Mouse (Mus musculus): ENCODE measurements at regions not wholly inside any gene's neighbourhood (a gene's known extent, or its start where the extent isn't known, plus 50 kb on each side); places are given as distances from the start of the nearest gene placed in this dataset.
"Not testable (repeated sequence)": the region's sequence is repeated elsewhere in the genome, so short reads cannot be mapped to it uniquely, and the experiment has no call there.

GRCm38 (mm10) chr7:138758386-138758785 lies 87.5 kb upstream of the Ppp2r2d start:
- Histone ChIP-seq H3K27ac (replicated peaks) (no peak overlapping the region), H3K36me3 (replicated peaks) (no peaks in the 10 kb centered on the region), H3K4me3 (no peak overlapping the region), H3K27me3 (replicated peaks; ENCODE audit: low read depth, poor library complexity, severe bottlenecking) (no peaks in the 10 kb centered on the region), H3K4me1 (no peaks in the 10 kb centered on the region), H3K9me3 (no peaks in the 10 kb centered on the region)
- no peak for DNase-seq (ENCODE audit: low spot score)
- WGBS: 79% methylated on average over 1 of the region's 1 CpGs

DNA sequence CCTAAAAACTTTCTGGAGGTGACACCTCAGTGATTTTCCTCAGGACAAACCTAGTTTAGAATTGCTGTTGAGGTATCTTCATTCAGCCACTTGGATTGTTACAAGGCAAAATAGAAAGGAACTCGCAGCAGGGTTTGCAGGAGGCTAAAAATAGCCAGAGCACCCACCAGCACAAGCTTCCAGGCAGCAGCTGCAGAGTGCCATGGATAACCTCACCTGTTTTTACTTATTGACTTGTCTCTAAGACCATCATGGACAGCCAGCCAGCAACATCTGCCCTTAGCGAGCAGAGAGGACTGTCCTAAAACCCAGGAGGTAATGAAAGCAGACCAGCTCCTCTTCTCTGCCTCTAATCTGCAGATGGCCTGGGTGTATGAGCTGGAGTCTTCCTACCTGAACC lies 97.4 kb upstream of the Ppp2r2d start:
- no peaks in the 10 kb centered on the region for H3K36me3 ChIP-seq (replicated peaks)
- DNase-seq (ENCODE audit: low spot score): no peak
- no peaks in the 10 kb centered on the region for H3K27me3 ChIP-seq (replicated peaks; ENCODE audit: low read depth, poor library complexity, severe bottlenecking)
- no peak overlapping the region for H3K4me3 ChIP-seq
- WGBS: 81% methylated on average over 2 of the region's 2 CpGs
- H3K9me3 ChIP-seq: no peaks in the 10 kb centered on the region
- H3K27ac ChIP-seq (replicated peaks): no peak overlapping the region
- peaks cover 5% of the 10 kb centered on the region; the same call in 1 of the 2 replicates for H3K4me1 ChIP-seq

DNA sequence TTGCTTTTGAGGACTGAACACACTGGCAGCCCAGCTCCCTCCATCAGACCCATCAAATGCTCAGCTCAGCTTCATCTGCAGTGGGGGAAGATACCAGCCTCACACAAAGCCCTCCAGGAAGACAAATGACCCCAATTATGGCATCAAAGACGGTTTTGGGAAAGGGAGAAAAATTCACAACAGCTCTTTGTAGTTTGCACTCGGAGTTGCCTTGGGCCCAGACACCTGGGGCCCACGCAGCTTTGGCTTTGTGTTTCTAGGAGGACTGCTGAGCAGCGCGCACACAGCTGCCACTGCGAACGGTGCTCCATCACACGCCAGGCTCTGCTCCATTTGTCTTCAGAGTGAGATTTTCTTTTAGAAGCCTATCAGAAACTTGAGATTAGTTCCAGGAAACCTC lies 99.3 kb upstream of the Ppp2r2d start:
- Histone ChIP-seq H3K4me3 (no peak overlapping the region), H3K27me3 (replicated peaks; ENCODE audit: low read depth, poor library complexity, severe bottlenecking) (no peaks in the 10 kb centered on the region), H3K27ac (replicated peaks) (no peak overlapping the region), H3K36me3 (replicated peaks) (no peaks in the 10 kb centered on the region), H3K9me3 (no peaks in the 10 kb centered on the region), H3K4me1 (peaks cover 5% of the 10 kb centered on the region; the same call in 1 of the 2 replicates)
- 65% methylated on average over 8 of the region's 8 CpGs for WGBS
- peak; percentile 23 for DNase-seq (ENCODE audit: low spot score)

- no peaks in the 10 kb centered on the region for H3K9me3 ChIP-seq
- 90% methylated on average over 4 of the region's 4 CpGs for WGBS
- no peak for DNase-seq (ENCODE audit: low spot score)
- no peaks in the 10 kb centered on the region for H3K36me3 ChIP-seq (replicated peaks)
- H3K27me3 ChIP-seq (replicated peaks; ENCODE audit: low read depth, poor library complexity, severe bottlenecking): no peaks in the 10 kb centered on the region
- H3K4me3 ChIP-seq: no peak overlapping the region
- H3K4me1 ChIP-seq: peaks cover 5% of the 10 kb centered on the region; the same call in 1 of the 2 replicates
- no peak overlapping the region for H3K27ac ChIP-seq (replicated peaks)
Measured at GRCm38 (mm10) chr7:138742516-138742845, 103.4 kb upstream of the Ppp2r2d start.

- Histone ChIP-seq H3K4me1 (peaks cover 5% of the 10 kb centered on the region; the same call in 1 of the 2 replicates), H3K4me3 (no peak overlapping the region), H3K36me3 (replicated peaks) (no peaks in the 10 kb centered on the region), H3K27me3 (replicated peaks; ENCODE audit: low read depth, poor library complexity, severe bottlenecking) (no peaks in the 10 kb centered on the region), H3K27ac (replicated peaks) (no peak overlapping the region), H3K9me3 (no peaks in the 10 kb centered on the region)
- no peak for DNase-seq (ENCODE audit: low spot score)
- WGBS: 83% methylated on average over 7 of the region's 7 CpGs
Measured at GRCm38 (mm10) chr7:138741816-138742515, 103.9 kb upstream of the Ppp2r2d start.

DNA sequence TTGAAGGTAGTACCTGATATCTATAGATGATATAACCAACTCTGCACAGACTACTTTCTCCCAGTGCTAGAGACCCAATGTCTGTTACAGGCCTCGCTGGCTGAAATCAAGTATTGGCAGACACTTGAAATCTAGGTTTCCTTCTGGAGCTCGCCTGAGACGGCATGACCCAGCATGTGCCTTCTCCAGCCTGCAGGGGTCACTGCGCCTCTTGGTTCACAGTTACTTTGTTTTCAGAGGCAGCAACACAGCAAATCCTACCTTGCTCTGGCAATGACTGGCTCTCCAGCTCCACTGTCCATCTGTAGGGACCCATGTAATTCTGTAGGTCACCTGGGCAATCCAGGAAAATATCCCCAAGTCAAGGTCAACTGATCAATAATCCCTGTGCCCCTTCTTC lies 111.6 kb upstream of the Ppp2r2d start:
- WGBS: 26% methylated on average over 4 of the region's 4 CpGs
- no peaks in the 10 kb centered on the region for H3K36me3 ChIP-seq (replicated peaks)
- no peaks in the 10 kb centered on the region for H3K9me3 ChIP-seq
- no peaks in the 10 kb centered on the region for H3K4me1 ChIP-seq
- peak; percentile 60 for DNase-seq (ENCODE audit: low spot score)
- H3K4me3 ChIP-seq: no peak overlapping the region
- no peak overlapping the region for H3K27ac ChIP-seq (replicated peaks)
- no peaks in the 10 kb centered on the region for H3K27me3 ChIP-seq (replicated peaks; ENCODE audit: low read depth, poor library complexity, severe bottlenecking)

DNA sequence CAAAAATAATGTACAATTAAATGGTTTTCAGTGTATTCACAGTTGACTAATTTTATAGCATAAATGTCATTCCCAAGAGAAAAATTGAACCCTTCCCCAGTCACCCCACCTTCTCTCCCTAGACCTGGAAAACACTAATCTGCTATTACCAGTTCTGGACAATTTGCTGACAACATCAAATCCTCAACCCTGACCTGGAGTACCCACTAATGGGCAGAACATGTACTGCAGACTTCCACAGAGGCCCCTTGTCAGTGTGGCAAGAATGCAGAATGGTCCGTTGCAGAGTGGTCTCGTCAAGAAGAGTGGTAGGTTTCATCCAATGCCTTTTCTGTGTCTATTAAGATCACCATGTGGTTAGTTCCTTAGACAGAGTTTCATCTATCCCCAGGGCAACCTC lies 121.0 kb upstream of the Ppp2r2d start:
- no peaks in the 10 kb centered on the region for H3K36me3 ChIP-seq (replicated peaks)
- H3K4me1 ChIP-seq: no peaks in the 10 kb centered on the region
- H3K4me3 ChIP-seq: no peak overlapping the region
- H3K9me3 ChIP-seq: no peaks in the 10 kb centered on the region
- no peak for DNase-seq (ENCODE audit: low spot score)
- H3K27me3 ChIP-seq (replicated peaks; ENCODE audit: low read depth, poor library complexity, severe bottlenecking): no peaks in the 10 kb centered on the region
- 91% methylated on average over 2 of the region's 2 CpGs for WGBS
- no peak overlapping the region for H3K27ac ChIP-seq (replicated peaks)

DNA sequence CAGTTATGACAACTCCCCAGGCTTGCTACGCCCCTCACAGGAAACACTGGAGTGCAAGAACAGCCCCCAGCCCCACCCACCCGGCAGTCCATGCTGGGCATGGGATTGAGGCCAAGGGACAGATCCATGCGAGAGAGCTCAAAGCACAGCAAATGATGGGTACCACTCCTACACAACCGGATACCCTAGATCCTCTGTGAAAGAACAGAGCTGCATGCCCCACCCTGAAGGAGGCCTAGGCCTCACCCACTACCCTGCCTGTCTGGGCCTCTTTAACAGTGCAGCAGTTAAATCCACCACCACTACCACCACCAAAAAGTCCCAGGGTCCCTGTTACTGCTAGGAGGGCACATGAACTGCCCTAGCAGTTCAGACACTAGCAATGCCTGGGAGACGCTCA lies 126.3 kb upstream of the Ppp2r2d start:
- Histone ChIP-seq H3K36me3 (replicated peaks) (no peaks in the 10 kb centered on the region), H3K27me3 (replicated peaks; ENCODE audit: low read depth, poor library complexity, severe bottlenecking) (no peaks in the 10 kb centered on the region), H3K4me3 (no peak overlapping the region), H3K27ac (replicated peaks) (no peak overlapping the region), H3K9me3 (no peaks in the 10 kb centered on the region), H3K4me1 (0 out of 2 replicates have a peak, but pooled peaks cover 2% of the 10 kb centered on the region)
- WGBS: 82% methylated on average over 5 of the region's 5 CpGs
- DNase-seq (ENCODE audit: low spot score): no peak

- 0 out of 2 replicates have a peak, but pooled peaks cover 2% of the 10 kb centered on the region for H3K4me1 ChIP-seq
- H3K27me3 ChIP-seq (replicated peaks; ENCODE audit: low read depth, poor library complexity, severe bottlenecking): no peaks in the 10 kb centered on the region
- H3K4me3 ChIP-seq: no peak overlapping the region
- DNase-seq (ENCODE audit: low spot score): no peak
- H3K27ac ChIP-seq (replicated peaks): no peak overlapping the region
- no peaks in the 10 kb centered on the region for H3K9me3 ChIP-seq
- H3K36me3 ChIP-seq (replicated peaks): no peaks in the 10 kb centered on the region
- WGBS: 64% methylated on average over 3 of the region's 3 CpGs
Measured at GRCm38 (mm10) chr7:138719115-138719514, 126.8 kb upstream of the Ppp2r2d start.

DNA sequence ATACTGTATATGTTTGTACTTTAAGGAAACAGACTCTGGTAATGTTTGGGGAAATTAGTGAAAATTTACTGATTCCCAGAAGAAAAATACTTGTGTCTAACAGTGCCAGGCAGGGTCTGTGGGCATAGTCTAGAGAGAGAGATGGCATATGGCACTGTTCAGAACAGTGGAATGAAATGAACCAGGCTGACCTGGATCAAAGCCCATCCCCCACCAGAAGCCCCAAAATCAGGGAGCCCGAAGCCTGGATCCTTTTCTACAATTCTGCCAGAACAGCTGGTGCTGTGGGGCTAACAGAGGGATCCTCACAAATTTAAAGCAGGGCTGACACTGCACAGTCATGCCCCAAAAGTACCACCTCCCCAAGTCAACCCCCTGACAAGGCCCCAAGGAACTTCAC lies 131.1 kb upstream of the Ppp2r2d start:
- H3K4me1 ChIP-seq: 0 out of 2 replicates have a peak, but pooled peaks cover 2% of the 10 kb centered on the region
- no peak for DNase-seq (ENCODE audit: low spot score)
- WGBS: 82% methylated on average over 1 of the region's 1 CpGs
- H3K4me3 ChIP-seq: no peak overlapping the region
- H3K36me3 ChIP-seq (replicated peaks): no peaks in the 10 kb centered on the region
- no peaks in the 10 kb centered on the region for H3K27me3 ChIP-seq (replicated peaks; ENCODE audit: low read depth, poor library complexity, severe bottlenecking)
- no peaks in the 10 kb centered on the region for H3K9me3 ChIP-seq
- no peak overlapping the region for H3K27ac ChIP-seq (replicated peaks)

DNA sequence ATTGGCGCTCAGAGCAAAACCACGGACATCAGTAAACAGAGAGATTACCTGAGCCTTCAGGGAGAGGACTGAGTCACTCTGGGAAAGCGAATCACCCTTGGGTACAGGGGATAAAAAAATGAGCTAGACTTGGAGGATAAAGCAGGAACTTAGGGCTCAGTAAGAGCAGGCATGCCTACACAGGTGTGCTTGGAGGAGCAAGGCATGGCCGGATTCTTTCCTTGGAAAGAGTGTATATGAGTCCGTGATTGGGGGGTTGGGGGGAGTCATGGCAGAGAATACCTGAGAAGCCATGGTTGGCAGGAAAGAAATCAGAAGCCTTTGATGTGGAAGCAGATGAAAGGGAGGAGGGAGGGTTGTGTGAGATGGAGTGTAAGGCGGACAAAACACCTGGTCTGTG lies 137.5 kb upstream of the Ppp2r2d start:
- H3K4me1 ChIP-seq: no peaks in the 10 kb centered on the region
- WGBS: 83% methylated on average over 6 of the region's 6 CpGs
- H3K4me3 ChIP-seq: no peak overlapping the region
- DNase-seq (ENCODE audit: low spot score): no peak
- no peak overlapping the region for H3K27ac ChIP-seq (replicated peaks)
- H3K9me3 ChIP-seq: no peaks in the 10 kb centered on the region
- H3K36me3 ChIP-seq (replicated peaks): no peaks in the 10 kb centered on the region
- H3K27me3 ChIP-seq (replicated peaks; ENCODE audit: low read depth, poor library complexity, severe bottlenecking): no peaks in the 10 kb centered on the region

DNA sequence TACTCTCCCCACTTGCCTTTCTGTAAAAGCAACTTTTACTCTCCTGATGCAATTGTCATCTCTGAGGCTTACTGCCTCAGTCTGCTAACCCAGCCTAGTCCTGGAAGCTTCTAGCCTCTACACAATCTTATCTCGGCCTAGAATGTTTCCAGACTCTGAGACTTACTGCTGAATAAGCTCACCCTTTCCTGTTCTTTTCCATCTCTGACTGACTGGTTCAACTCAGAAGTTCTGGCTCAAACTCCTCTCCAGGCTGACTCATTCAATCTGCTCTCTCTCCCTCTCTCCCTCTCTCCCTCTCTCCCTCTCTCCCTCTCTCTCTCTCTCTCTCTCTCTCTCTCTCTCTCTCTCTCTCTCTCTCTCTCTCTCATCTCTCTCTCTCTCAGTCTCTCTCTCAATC lies 146.3 kb upstream of the Ppp2r2d start:
- H3K27ac ChIP-seq (replicated peaks); H3K4me3 ChIP-seq: not testable (repeated sequence)
- WGBS: 80% methylated on average over 1 of the region's 1 CpGs

GRCm38 (mm10) chr7:138682161-138682560 lies 163.7 kb upstream of the Ppp2r2d start:
- H3K27me3 ChIP-seq (replicated peaks; ENCODE audit: low read depth, poor library complexity, severe bottlenecking): no peaks in the 10 kb centered on the region
- H3K9me3 ChIP-seq: no peaks in the 10 kb centered on the region
- no peaks in the 10 kb centered on the region for H3K36me3 ChIP-seq (replicated peaks)
- H3K4me1 ChIP-seq: no peaks in the 10 kb centered on the region
- WGBS: 87% methylated on average over 7 of the region's 7 CpGs
- DNase-seq (ENCODE audit: low spot score): no peak
- no peak overlapping the region for H3K27ac ChIP-seq (replicated peaks)
- H3K4me3 ChIP-seq: no peak overlapping the region

More for the DNA sequence above, 146.3 kb upstream of the Ppp2r2d start:
- H3K27me3 ChIP-seq (replicated peaks; ENCODE audit: low read depth, poor library complexity, severe bottlenecking); H3K36me3 ChIP-seq (replicated peaks); DNase-seq (ENCODE audit: low spot score); H3K4me1 ChIP-seq; H3K9me3 ChIP-seq: not testable (repeated sequence)
